Mouse (Mus musculus): ENCODE results near the gene Gm45623. TPM values are rescaled to one million over a fixed set of nuclear protein-coding genes. Genes with fewer than 3 reads are reported as not detected.

Gm45623 gene
- total RNA-seq (2021), result not detected
- long read RNA-seq, experiment 1, result 0 reads
- long read RNA-seq, experiment 2, result 0 reads

DNA sequence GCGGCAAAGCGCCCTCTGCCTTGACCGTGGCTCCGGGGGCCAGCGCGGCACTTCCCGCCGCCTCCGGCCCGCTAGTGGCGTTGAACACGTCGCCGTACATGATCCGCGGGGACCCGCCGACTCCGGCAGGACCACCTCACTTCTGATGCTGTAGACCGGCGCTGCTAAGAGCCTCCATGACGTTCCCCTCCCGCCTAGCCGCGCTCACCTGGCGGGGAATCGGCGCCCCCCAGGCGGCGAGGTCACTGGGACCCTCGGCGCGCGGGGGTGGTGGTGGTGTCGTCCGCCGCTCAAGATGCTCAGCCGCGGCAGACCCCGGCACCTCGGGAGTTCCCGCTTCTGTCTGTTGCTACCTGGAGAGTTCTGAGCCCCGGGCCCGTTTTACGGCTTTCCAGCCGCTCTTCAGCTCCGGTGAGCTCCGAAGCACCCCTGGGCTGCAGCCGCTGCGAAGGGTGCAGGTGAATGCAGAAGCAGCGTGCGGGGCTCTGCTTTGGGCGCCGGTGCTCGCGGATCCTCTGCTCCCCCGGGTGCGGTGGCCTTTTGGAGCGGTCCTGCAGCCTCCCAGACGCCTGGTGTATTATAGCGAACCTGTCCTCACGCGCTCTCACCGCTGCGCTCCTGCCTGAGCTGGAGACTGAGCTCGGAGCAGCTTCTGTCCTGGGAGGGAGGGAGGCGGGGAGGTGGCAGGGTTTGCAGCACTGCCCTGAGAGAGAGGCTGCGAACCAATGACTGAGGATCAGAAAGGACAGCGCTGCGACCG lies at the start of gene Gm45623:
Gene Gm45623, minus strand, starts transcription at position 636 of the 760 bp plus-strand sequence.
- intact Hi-C loops (cut with DNase I), result loop anchor here (5.0 kb wide), 1 partner anchor 196 kb away; no protein-coding TSS in a partner anchor
- no peak for DNase-seq

DNA sequence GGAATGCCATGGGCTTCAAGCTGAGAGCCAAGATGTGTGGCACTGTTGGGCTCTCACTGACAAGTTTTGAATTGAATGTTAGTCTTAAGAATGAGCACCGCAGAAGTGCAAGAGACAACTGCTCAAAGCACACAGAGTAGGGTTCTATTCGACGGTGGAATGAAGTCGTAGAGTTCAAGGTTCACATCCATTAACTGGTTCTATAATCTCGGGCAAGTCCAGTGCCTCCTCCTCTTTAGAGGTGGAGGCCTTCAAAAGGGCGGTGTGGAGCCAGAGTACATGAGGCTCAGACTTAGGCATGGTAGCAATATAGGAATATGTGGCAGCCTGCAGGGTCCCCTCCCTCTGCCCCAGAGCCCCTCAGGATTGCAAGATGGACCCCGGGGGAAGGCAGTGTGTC lies 43.8 kb upstream of the Gm45623 start:
- DNase-seq, result no peak
- intact Hi-C loops (cut with DNase I), result no loop called here

DNA sequence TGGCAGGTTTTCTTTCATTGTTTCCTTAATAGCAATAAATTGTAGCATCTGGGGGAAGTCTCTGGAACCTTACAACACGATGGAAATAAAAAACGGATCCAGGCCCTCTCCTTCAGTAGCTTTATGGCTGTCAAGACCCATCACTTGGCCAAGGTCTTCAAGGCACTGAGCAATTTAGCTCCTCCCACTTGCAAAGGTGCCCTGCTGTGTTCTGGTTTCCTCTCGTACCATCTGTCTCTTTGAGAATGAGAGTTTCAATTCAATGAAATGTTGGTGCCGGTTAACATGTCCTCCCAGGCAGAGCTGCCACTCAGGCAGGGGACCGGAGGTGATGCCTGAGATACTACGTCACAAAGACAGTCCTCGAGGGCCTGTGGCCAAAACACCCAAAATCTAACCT lies 41.9 kb upstream of the Gm45623 start:
- intact Hi-C loops (cut with DNase I), result no loop called here
- no peak for DNase-seq

DNA sequence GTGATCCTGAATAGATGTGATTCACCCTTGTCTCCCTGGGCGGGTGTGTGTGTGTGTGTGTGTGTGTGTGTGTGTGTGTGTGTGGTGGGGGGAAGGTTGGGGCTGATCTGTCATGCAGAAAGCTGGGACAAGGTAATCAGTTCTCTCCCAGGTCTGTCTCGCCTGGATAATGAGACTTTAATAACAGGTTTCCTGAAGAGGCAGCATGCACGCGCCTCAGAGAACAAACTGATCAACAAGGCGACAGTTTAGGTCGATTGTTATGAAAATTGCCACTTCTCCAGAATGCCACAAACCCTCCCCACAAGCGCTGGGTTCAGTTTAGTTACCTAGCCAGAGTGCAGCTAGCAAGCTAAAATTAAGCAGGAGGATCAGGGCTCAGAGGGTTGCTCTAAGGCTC lies 40.8 kb upstream of the Gm45623 start:
- intact Hi-C loops (cut with DNase I), result no loop called here

DNA sequence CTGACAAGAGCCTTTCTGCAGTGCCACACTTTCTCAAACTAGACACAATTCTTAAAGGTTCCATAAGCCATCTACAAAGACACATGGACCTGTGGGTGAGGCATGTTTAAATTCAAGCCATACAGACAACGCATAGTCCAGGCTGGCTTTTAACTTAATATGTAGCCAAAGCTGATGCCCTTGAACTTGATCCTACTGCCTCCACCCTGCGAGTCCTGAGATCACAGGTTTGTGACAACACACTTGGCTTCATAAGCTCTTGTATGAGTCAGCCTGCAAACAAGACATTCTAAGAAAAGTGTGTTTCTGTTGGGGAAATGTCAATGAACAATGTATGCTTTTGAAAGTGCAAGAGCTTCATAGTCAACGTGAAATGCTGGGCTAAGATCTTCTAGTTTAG lies 39.2 kb upstream of the Gm45623 start:
- intact Hi-C loops (cut with DNase I), result no loop called here
- DNase-seq, result no peak

More for the DNA sequence above, 40.8 kb upstream of the Gm45623 start:
- DNase-seq, result no peak

- no peak for DNase-seq
- intact Hi-C loops (cut with DNase I), result no loop called here
Measured at GRCm38 (mm10) chr13:56790683-56791082, 37.1 kb upstream of the Gm45623 start.

- DNase-seq, result no peak
- intact Hi-C loops (cut with DNase I), result no loop called here
Measured at GRCm38 (mm10) chr13:56782621-56783020, 29.0 kb upstream of the Gm45623 start.

DNA sequence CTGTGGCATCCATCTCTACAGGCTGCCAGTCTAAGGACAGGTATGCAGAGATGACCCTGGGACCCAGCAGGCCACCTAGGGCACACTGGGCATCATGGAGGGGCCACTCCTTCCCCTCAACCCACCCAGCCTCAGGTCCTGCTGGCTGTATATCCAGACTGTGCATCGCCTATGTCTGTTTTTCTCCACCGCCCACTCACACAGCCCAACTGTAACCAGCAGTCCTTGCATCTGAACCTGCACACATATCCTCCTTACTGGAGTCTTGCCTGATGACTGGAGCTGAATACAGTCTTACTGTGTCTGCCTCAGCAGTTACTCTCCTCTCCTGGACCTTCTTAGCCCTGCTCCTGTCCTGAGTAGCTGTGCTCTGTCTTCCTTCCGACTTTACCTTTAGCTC lies 28.1 kb upstream of the Gm45623 start:
- no peak for DNase-seq
- intact Hi-C loops (cut with DNase I), result no loop called here

GRCm38 (mm10) chr13:56780746-56781469 lies 27.3 kb upstream of the Gm45623 start:
- intact Hi-C loops (cut with DNase I), result no loop called here
- DNase-seq, result no peak

- intact Hi-C loops (cut with DNase I), result no loop called here
- DNase-seq, result no peak
Measured at GRCm38 (mm10) chr13:56774304-56774703, 20.7 kb upstream of the Gm45623 start.

GRCm38 (mm10) chr13:56773262-56773870 lies 19.7 kb upstream of the Gm45623 start:
- intact Hi-C loops (cut with DNase I), result no loop called here
- DNase-seq, result no peak

- intact Hi-C loops (cut with DNase I), result no loop called here
- no peak for DNase-seq
Measured at GRCm38 (mm10) chr13:56772592-56772991, 19.0 kb upstream of the Gm45623 start.

GRCm38 (mm10) chr13:56770786-56771185 lies 17.2 kb upstream of the Gm45623 start:
- intact Hi-C loops (cut with DNase I), result no loop called here
- DNase-seq, result no peak

DNA sequence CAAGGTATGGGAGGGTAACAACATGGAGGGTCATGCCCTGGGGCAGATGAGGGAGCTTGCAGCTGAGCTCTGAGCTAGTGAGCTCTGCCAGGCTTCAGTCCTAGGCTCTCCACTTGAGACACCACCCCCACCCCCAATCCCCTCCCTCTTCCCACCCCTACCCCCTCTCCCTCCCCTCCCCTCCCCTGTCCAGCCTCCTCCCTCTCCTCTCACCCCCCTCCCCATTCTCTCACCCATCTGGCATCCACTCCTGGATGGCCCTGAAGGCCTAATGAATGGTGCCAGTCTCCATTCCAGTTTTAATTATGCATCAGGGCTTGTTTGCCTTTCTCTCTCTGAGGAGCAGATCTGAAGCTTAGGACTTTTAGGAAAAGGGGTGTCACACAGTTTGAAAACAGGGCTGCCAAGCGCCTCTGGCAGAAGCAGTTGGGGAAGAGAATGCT lies 16.5 kb upstream of the Gm45623 start:
- intact Hi-C loops (cut with DNase I), result no loop called here

GRCm38 (mm10) chr13:56769431-56769830 lies 15.8 kb upstream of the Gm45623 start:
- no peak for DNase-seq
- intact Hi-C loops (cut with DNase I), result no loop called here

More for the DNA sequence above, 16.5 kb upstream of the Gm45623 start:
- DNase-seq, result no peak

DNA sequence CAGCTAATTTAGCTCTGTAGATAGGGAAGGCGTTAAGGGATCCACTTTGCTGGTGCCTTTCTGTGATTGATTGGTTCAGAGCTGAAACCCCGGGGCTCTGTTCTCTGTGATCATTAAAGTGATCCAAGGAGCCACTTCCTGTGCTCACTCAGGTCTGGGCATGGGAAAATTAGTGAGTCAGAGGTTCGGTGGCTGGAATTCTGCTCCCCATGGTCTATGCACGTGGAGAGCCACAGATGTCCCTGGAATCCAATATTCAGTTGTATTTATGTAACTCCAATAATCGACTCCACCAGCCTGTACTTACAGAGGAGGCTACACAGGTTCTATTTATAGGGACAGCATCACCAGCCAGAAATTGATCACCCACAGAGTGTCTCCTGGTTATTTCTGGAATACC lies 12.6 kb upstream of the Gm45623 start:
- intact Hi-C loops (cut with DNase I), result no loop called here
- DNase-seq, result no peak

GRCm38 (mm10) chr13:56765284-56766032 lies 11.8 kb upstream of the Gm45623 start:
- intact Hi-C loops (cut with DNase I), result no loop called here

GRCm38 (mm10) chr13:56762446-56763229 lies 9.0 kb upstream of the Gm45623 start:
- no peak for DNase-seq
- intact Hi-C loops (cut with DNase I), result no loop called here

More at GRCm38 (mm10) chr13:56765284-56766032, 11.8 kb upstream of the Gm45623 start:
- no peak for DNase-seq

DNA sequence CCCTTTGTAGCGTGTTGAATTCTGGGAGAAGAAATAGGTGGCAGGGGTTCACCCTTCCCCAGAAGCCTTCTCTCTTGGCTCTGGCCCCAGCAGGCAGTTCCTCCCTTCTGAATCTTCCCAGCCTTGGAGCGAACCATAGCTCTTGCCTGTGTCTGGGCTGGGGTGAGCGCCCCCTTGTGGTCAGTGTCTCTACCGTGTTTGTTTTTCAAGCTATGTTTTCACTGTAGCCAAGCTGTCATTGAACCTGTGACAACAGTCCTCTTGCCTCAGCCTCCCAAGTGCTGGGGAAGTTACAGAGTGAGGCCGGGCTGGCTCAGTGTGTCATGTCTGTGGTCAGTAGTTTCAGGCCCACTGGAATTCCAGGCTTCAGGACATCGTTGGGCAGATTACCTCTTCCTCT lies 4.9 kb upstream of the Gm45623 start:
- DNase-seq, result peak; percentile 69 to 71
- intact Hi-C loops (cut with DNase I), result loop anchor here (5.0 kb wide), 1 partner anchor 281 kb away; no protein-coding TSS in a partner anchor

DNA sequence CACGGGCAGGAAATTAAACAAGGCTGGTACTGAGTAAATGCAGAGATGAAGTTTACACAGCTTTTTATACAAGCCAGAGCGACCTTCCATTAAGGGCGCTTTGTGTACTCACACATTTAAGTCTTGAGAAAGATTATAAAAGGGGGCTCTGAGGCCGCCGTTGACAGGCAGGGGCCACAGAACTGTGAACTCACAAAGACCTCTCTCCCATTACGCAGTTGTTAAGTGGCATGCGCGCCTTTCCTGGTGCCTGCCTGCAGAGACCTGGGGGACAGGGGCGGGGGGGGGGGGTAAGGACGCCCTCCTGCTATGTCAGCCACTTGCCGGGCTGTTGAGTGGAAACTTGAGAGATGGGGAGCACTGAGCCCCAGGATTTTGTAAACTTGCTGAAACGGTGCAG lies 3.6 kb upstream of the Gm45623 start:
- DNase-seq, result no peak
- intact Hi-C loops (cut with DNase I), result loop anchor here (5.0 kb wide), 1 partner anchor 280 kb away; no protein-coding TSS in a partner anchor
